Mouse (Mus musculus) forebrain, embryonic 14.5 days (tissue): ENCODE measurements around the gene Zfp687. TPM values are rescaled to one million over a fixed set of nuclear protein-coding genes. Genes with fewer than 3 reads are reported as not detected.

Experiments used
- ATAC-seq: fragments of 200-750 bp; cut with Nextera tagmentation; 2 replicates; pipeline ENCODE4 v1.8.0; 2017; ENCODE audit warnings: mild to moderate bottlenecking, moderate library complexity
- DNase-seq: peaks from one replicate; pipeline ENCODE4 v3.0.0-alpha.2; 2015; ENCODE audit warnings: low spot score
- H3K27ac ChIP-seq: fragments of 300-500 bp; sonication (generic); 2 replicates; pipeline ENCODE4 v1.5.1; 2014; ENCODE audit warnings: low read depth, mild to moderate bottlenecking, control low read depth, low read length, moderate library complexity
- H3K27me3 ChIP-seq: fragments of 300-500 bp; sonication (generic); replicated peaks from 2 replicates; pipeline ENCODE4 v1.6.1; 2014; ENCODE audit warnings: low read length, control low read depth, mixed read lengths; ENCODE audit not compliant: control insufficient read depth, insufficient read depth
- H3K36me3 ChIP-seq: fragments of 300-500 bp; sonication (generic); 2 replicates; pipeline ENCODE4 v1.6.1; 2014; ENCODE audit warnings: low read length, control low read depth; ENCODE audit not compliant: control insufficient read depth, insufficient read depth
- H3K4me1 ChIP-seq: fragments of 300-500 bp; sonication (generic); 2 replicates; pipeline ENCODE4 v1.6.1; 2014; ENCODE audit warnings: antibody characterized with exemption, low read length, control low read depth; ENCODE audit not compliant: control insufficient read depth, insufficient read depth
- H3K4me2 ChIP-seq: fragments of 300-500 bp; sonication (generic); 2 replicates; pipeline ENCODE4 v1.6.1; 2014; ENCODE audit warnings: mild to moderate bottlenecking, control low read depth, low read length
- H3K4me3 ChIP-seq: fragments of 300-500 bp; sonication (generic); 2 replicates; pipeline ENCODE4 v1.5.1; 2014; ENCODE audit warnings: low read depth, low read length, control low read depth
- H3K9ac ChIP-seq: fragments of 300-500 bp; sonication (generic); 2 replicates; pipeline ENCODE4 v1.6.1; 2014; ENCODE audit warnings: mild to moderate bottlenecking, low read length, control low read depth, moderate library complexity
- H3K9me3 ChIP-seq: fragments of 300-500 bp; sonication (generic); replicated peaks from 2 replicates; pipeline ENCODE4 v1.6.1; 2016; ENCODE audit warnings: low read length, control low read depth, mixed read lengths; ENCODE audit not compliant: control insufficient read depth
- WGBS: fragments of 180-500 bp; shearing (Covaris S2); extraction: QIAGEN DNeasy Blood & Tissue Kit; methylation state at CpG from one replicate; pipeline ENCODE4 v1.1.7; 2014; 5-methylcytosine and 5-hydroxymethylcytosine counted together
- microRNA-seq: library from miRNA; unstranded; fragments of <30 nt; microRNA quantifications from one replicate; pipeline ENCODE4, GENCODE M21; 2016
- polyA plus RNA-seq: library from polyadenylated mRNA; unstranded; fragments of >200 nt; fragmentation: Nextera tagmentation; extraction: Ambion mirVana; gene quantifications from 2 replicates; pipeline ENCODE4 v1.2.1, GENCODE M21; 2014

The Zfp687 gene
- polyA plus RNA-seq, 1 experiment from 2014 or later = 16.4 TPM

DNA sequence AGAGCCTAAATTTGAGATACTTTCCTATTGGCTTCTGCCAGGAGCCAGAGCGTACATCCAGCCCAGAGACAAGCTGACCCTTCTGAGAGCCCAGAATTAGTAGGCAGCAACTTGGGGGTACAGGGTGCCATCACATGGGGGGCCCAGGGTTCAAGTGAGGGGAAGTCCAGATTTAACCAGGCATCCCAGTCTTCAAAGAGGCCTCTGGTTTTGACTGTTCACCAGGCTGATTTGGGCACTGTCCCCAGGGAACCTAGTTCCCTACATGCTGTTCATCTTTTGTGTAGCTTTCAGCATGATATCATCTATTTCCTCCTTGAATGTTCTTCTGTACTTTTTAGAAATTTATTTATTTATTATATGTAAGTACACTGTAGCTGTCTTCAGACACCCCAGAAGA, 50.3 kb downstream of the Zfp687 start:
- Histone ChIP-seq H3K36me3 (0 out of 2 replicates have a peak, but pooled peaks cover 1% of the 10 kb centered on the region), H3K4me1 (no peaks in the 10 kb centered on the region), H3K27ac (no peak overlapping the region), H3K9me3 (no peaks in the 10 kb centered on the region), H3K9ac (no peak overlapping the region), H3K4me2 (no peak overlapping the region), H3K4me3 (no peak overlapping the region), H3K27me3 (no peaks in the 10 kb centered on the region)
- no peak for ATAC-seq
- DNase-seq = no peak
- 96% methylated on average over 1 of the region's 1 CpGs for WGBS

DNA sequence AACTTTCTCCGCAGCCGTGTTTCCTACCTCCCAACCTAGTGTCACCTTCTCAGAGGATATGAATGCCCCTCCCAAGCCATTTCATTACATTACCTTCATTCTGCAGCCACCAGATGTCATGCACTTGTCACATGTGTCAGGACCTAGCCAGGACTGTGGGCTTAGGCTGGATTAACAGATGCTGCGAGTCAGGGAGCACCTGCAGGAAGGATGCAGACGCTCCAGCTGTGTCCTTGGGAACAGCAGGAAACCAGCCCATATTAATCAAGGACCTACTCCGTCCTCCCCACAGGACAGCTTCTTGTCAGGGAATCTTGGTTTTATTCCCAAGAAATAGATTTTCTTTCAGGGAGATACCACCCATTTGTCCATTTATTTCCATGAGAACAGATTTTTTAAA, 54.9 kb downstream of the Zfp687 start:
- Histone ChIP-seq H3K9ac (no peak overlapping the region), H3K9me3 (no peaks in the 10 kb centered on the region), H3K4me2 (no peak overlapping the region), H3K36me3 (peaks cover 40% of the 10 kb centered on the region), H3K4me1 (no peaks in the 10 kb centered on the region), H3K27me3 (no peaks in the 10 kb centered on the region), H3K4me3 (no peak overlapping the region), H3K27ac (no peak overlapping the region)
- DNase-seq (no peak), ATAC-seq (no peak)
- WGBS = 60% methylated on average over 5 of the region's 5 CpGs

DNA sequence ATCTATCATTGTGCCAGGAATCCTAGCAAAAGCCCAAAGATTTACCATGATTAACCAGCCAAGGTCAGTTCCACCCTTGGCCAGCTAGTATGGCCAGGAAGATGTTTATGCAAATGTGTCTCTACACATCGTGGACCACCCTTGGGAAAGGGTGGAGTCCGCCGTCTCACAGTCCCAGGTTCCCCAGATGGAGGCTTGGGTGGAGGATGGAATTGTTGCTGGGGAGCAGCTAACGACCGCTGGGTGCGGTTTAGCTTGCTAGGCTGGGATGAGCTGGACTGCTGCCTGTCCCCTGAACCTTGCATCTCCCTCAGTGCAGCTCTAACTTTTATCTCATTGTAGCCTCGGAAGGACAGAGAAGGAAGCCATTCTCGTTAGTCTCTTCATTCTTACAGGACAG, 55.4 kb downstream of the Zfp687 start:
- Histone ChIP-seq H3K9me3 (no peaks in the 10 kb centered on the region), H3K27me3 (no peaks in the 10 kb centered on the region), H3K4me3 (no peak overlapping the region), H3K36me3 (peaks cover 40% of the 10 kb centered on the region), H3K4me2 (no peak overlapping the region), H3K4me1 (peaks cover 3% of the 10 kb centered on the region), H3K9ac (no peak overlapping the region), H3K27ac (no peak overlapping the region)
- 44% methylated on average over 8 of the region's 8 CpGs for WGBS
- no peak for ATAC-seq
- no peak for DNase-seq

DNA sequence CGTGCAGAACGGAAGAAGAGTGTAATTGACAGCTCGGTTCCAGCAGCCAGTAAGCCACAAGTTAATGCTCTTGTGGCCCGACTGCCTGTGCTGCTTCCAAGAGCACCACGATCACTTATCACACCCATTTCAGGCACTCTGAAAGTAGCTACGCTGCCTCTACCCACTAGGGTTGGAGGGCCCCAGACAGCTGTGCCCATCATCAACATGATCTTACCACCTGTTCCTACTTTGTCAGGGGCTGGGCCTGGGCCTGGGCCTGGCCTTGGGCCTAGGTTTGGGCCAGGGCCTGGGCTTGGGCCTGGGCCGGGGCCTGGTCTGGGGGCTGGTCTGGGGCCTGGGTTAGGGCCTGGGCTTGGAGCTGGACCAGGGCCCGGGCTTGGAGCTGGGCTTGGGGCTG, 57.0 kb downstream of the Zfp687 start:
- Histone ChIP-seq H3K36me3 (peaks cover 40% of the 10 kb centered on the region), H3K9ac (no peak overlapping the region), H3K9me3 (no peaks in the 10 kb centered on the region), H3K4me1 (peaks cover 5% of the 10 kb centered on the region), H3K27me3 (no peaks in the 10 kb centered on the region), H3K27ac (no peak overlapping the region), H3K4me2 (no peak overlapping the region), H3K4me3 (no peak overlapping the region)
- no peak for DNase-seq
- ATAC-seq = no peak
- 90% methylated on average over 8 of the region's 8 CpGs for WGBS

Small RNA genes lying within 50 kb of the gene (microRNA-seq; reads per million reads assigned to microRNA genes)
- 0.79 reads per million for gene Mir7013

Other genes starting within 250 kb of the Zfp687 start
- 1.9 and 2.9 TPM in 2 replicates for gene Cgn, start 229.0 kb downstream of the Zfp687 start, polyA plus RNA-seq
- gene Pogz, start 177.9 kb downstream of the Zfp687 start, polyA plus RNA-seq = 22.0 and 23.4 TPM in 2 replicates
- gene Psmb4, start 128.5 kb downstream of the Zfp687 start, polyA plus RNA-seq = 438 and 518 TPM in 2 replicates
- 10.0 TPM in 2 replicates for gene Selenbp1, start 82.4 kb downstream of the Zfp687 start, polyA plus RNA-seq
- 5.6 and 5.9 TPM in 2 replicates for gene Rfx5, start 61.4 kb downstream of the Zfp687 start, polyA plus RNA-seq
- gene Pi4kb, start 40.7 kb downstream of the Zfp687 start, polyA plus RNA-seq = 28.8 and 31.0 TPM in 2 replicates
- gene Psmd4, start 27.2 kb upstream of the Zfp687 start, polyA plus RNA-seq = 293 and 334 TPM in 2 replicates
- 14.2 and 16.4 TPM in 2 replicates for gene Pip5k1a, start 91.5 kb upstream of the Zfp687 start, polyA plus RNA-seq
- gene Vps72, start 95.6 kb upstream of the Zfp687 start, polyA plus RNA-seq = 225 and 235 TPM in 2 replicates
- gene Tmod4, start 109.0 kb upstream of the Zfp687 start, polyA plus RNA-seq = 0.55 and 0.83 TPM in 2 replicates
- gene Scnm1, start 118.6 kb upstream of the Zfp687 start, polyA plus RNA-seq = 99.6 and 107 TPM in 2 replicates
- gene Lysmd1, start 118.6 kb upstream of the Zfp687 start, polyA plus RNA-seq = 31.4 and 31.8 TPM in 2 replicates
- 2.6 and 2.9 TPM in 2 replicates for gene Tnfaip8l2, start 126.9 kb upstream of the Zfp687 start, polyA plus RNA-seq
- gene Sema6c, start 145.0 kb upstream of the Zfp687 start, polyA plus RNA-seq = 22.8 and 25.2 TPM in 2 replicates
- gene Gabpb2, start 202.5 kb upstream of the Zfp687 start, polyA plus RNA-seq = 4.0 and 4.3 TPM in 2 replicates
- 99.4 and 99.7 TPM in 2 replicates for gene Cdc42se1, start 213.3 kb upstream of the Zfp687 start, polyA plus RNA-seq
- gene Mllt11, start 216.7 kb upstream of the Zfp687 start, polyA plus RNA-seq = 444 and 548 TPM in 2 replicates
- 0.17 TPM in 1 of 2 replicates, not detected in the other for gene Gm128, start 226.2 kb upstream of the Zfp687 start, polyA plus RNA-seq
- gene Bnipl, start 235.7 kb upstream of the Zfp687 start, polyA plus RNA-seq = not detected in 2 replicates